Mouse (Mus musculus) liver, embryonic 15.5 days (tissue): ENCODE measurements around the gene Pcbp3. TPM values are rescaled to one million over a fixed set of nuclear protein-coding genes. Genes with fewer than 3 reads are reported as not detected.

Source experiments
- ATAC-seq: fragments of 200-750 bp; cut with Nextera tagmentation; 2 replicates; pipeline ENCODE4 v1.8.0; 2017; ENCODE audit warnings: moderate number of reproducible peaks, mild to moderate bottlenecking, moderate library complexity; ENCODE audit not compliant: insufficient read depth
- H3K27ac ChIP-seq: fragments of 300-500 bp; sonication (generic); replicated peaks from 2 replicates; pipeline ENCODE4 v1.5.1; 2015; ENCODE audit warnings: mild to moderate bottlenecking, inconsistent platforms
- H3K27me3 ChIP-seq: fragments of 300-500 bp; sonication (generic); 2 replicates; pipeline ENCODE4 v1.6.1; 2015; ENCODE audit warnings: mild to moderate bottlenecking, inconsistent platforms
- H3K36me3 ChIP-seq: fragments of 300-500 bp; sonication (generic); replicated peaks from 2 replicates; pipeline ENCODE4 v1.6.1; 2015; ENCODE audit warnings: moderate library complexity, mild to moderate bottlenecking, inconsistent platforms
- H3K4me1 ChIP-seq: fragments of 300-500 bp; sonication (generic); replicated peaks from 2 replicates; pipeline ENCODE4 v1.6.1; 2015; ENCODE audit warnings: inconsistent platforms
- H3K4me2 ChIP-seq: fragments of 300-500 bp; sonication (generic); 2 replicates; pipeline ENCODE4 v1.6.1; 2015; ENCODE audit warnings: moderate library complexity, mild to moderate bottlenecking, inconsistent platforms
- H3K4me3 ChIP-seq: fragments of 300-500 bp; sonication (generic); replicated peaks from 2 replicates; pipeline ENCODE4 v1.5.1; 2015; ENCODE audit warnings: mild to moderate bottlenecking, inconsistent platforms
- H3K9ac ChIP-seq: fragments of 300-500 bp; sonication (generic); 2 replicates; pipeline ENCODE4 v1.6.1; 2015; ENCODE audit warnings: moderate library complexity, mild to moderate bottlenecking, inconsistent platforms
- H3K9me3 ChIP-seq: fragments of 300-500 bp; sonication (generic); replicated peaks from 2 replicates; pipeline ENCODE4 v1.6.1; 2016; ENCODE audit warnings: inconsistent platforms
- WGBS: fragments of 180-500 bp; shearing (Covaris S2); methylation state at CpG from one replicate; pipeline ENCODE4 v1.1.7; 2015; ENCODE audit warnings: mixed read lengths; ENCODE audit not compliant: insufficient replicate concordance; 5-methylcytosine and 5-hydroxymethylcytosine counted together
- polyA plus RNA-seq: library from polyadenylated mRNA; unstranded; fragments of >200 nt; fragmentation: Nextera tagmentation; extraction: Ambion mirVana; gene quantifications from 2 replicates; pipeline ENCODE4 v1.2.1, GENCODE M21; 2015

Pcbp3 gene
- polyA plus RNA-seq, 1 experiment from 2014 or later = 3.6 TPM

DNA sequence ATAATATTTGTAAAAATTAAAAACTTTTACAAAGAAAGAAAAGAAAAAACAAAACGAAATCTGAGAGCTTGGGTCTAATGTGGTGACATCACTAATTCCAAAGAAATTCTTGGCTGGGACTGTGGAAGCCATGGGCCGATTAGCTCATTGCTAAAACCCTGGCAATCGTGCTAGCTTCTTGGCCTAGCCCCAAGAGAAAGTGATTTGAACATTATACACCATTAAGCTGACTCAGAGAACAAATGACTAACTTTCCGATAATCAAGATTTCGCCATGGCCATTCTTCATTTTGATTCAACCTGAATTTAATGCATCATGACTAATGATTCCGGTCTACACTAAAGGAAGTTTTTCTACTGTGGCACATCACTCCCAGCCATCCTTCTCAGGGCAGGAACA is 30.6 kb downstream of the Pcbp3 start:
- no peak overlapping the region for H3K4me2 ChIP-seq
- H3K9me3 ChIP-seq = no peaks in the 10 kb centered on the region
- H3K4me3 ChIP-seq = no peak overlapping the region
- no peak overlapping the region for H3K9ac ChIP-seq
- H3K4me1 ChIP-seq = no peaks in the 10 kb centered on the region
- no peak for ATAC-seq
- WGBS = 62% methylated on average over 6 of the region's 6 CpGs
- no peaks in the 10 kb centered on the region for H3K27me3 ChIP-seq
- no peaks in the 10 kb centered on the region for H3K36me3 ChIP-seq
- no peak overlapping the region for H3K27ac ChIP-seq

DNA sequence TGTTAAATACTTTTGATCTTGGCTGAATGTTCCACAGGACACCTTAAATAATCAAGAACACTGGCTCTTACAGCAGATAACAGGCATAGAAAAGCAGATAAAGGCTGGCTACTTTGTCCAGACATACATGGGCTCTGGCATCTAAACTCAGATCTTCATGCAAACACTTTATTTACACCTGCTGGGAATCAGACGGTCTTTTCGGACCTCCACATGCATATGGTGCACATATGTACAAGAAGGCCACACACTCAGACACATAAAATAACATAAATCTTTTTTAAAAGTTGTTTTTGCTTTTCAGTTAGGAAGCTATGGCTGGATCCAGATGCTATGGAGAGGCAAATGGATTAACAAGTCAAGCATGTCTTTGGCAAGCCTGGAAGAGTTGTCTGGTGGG is 37.2 kb downstream of the Pcbp3 start:
- no peak for ATAC-seq
- WGBS = 68% methylated on average over 2 of the region's 2 CpGs

DNA sequence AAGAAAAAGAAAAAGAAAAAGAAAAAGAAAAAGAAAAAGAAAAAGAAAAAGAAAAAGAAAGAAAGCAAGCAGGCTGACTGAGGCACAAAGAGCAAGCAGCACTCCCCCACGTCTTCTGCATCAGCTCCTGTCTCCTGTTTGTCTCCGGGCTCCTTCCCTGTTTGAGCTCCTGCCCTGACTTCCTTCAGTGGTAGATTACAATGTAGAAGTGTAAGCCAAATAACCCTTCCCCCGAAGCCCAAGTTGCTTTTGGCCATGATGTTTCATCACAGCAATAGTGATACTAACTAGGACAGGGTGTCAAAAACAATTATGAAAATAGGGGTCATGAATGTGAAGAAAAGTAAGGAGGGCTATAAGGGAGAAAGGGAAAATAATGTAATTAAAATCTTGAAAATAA is 43.6 kb downstream of the Pcbp3 start:
- no peaks in the 10 kb centered on the region for H3K4me1 ChIP-seq
- WGBS = 53% methylated on average over 3 of the region's 3 CpGs
- no peak for ATAC-seq

More for the DNA sequence above, 37.2 kb downstream of the Pcbp3 start:
- no peak overlapping the region for H3K4me3 ChIP-seq
- H3K27ac ChIP-seq = no peak overlapping the region
- H3K4me1 ChIP-seq = no peaks in the 10 kb centered on the region
- no peaks in the 10 kb centered on the region for H3K27me3 ChIP-seq
- no peaks in the 10 kb centered on the region for H3K9me3 ChIP-seq
- no peak overlapping the region for H3K4me2 ChIP-seq
- no peaks in the 10 kb centered on the region for H3K36me3 ChIP-seq
- no peak overlapping the region for H3K9ac ChIP-seq

GRCm38 (mm10) chr10:76906434-76906833 is 55.3 kb downstream of the Pcbp3 start:
- H3K27ac ChIP-seq = peak overlapping the region; percentile 24; the same call in 1 of the 2 replicates
- WGBS = 11% methylated on average over 10 of the region's 10 CpGs
- no peaks in the 10 kb centered on the region for H3K9me3 ChIP-seq
- no peak overlapping the region for H3K9ac ChIP-seq
- H3K4me1 ChIP-seq = peaks cover 37% of the 10 kb centered on the region
- peak; percentile 93 for ATAC-seq
- peak overlapping the region; percentile 63 for H3K4me2 ChIP-seq
- no peaks in the 10 kb centered on the region for H3K36me3 ChIP-seq
- H3K27me3 ChIP-seq = no peaks in the 10 kb centered on the region
- H3K4me3 ChIP-seq = peak overlapping the region; percentile 35

More for the DNA sequence above, 43.6 kb downstream of the Pcbp3 start:
- Histone ChIP-seq H3K9ac (no peak overlapping the region), H3K4me2 (no peak overlapping the region), H3K9me3 (no peaks in the 10 kb centered on the region), H3K4me3 (no peak overlapping the region), H3K27me3 (no peaks in the 10 kb centered on the region), H3K36me3 (no peaks in the 10 kb centered on the region), H3K27ac (no peak overlapping the region)

DNA sequence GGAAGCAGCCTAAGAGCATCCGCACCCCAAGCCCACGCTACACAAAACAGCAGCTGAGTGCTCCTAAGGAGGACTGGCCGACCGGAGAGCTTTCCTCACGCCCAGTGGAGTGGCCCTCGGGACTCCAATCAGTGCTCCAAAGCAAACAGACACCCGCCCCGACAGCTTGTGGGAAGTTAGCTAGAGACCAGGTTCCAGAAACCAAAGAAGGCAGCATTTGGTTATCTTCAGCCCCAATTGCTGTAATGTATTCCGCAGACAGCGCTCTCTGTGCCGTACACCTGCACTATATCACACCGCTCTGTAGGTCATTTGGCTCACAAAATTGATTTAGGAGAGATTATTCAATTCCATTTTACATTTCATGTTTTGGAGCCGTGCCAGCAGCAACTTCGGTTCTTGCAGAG is 55.7 kb downstream of the Pcbp3 start:
- Histone ChIP-seq H3K27me3 (no peaks in the 10 kb centered on the region), H3K9ac (no peak overlapping the region), H3K4me1 (peaks cover 37% of the 10 kb centered on the region), H3K27ac (no peak overlapping the region), H3K4me2 (peak overlapping the region; percentile 63), H3K36me3 (no peaks in the 10 kb centered on the region), H3K9me3 (no peaks in the 10 kb centered on the region), H3K4me3 (peak overlapping the region; percentile 35)
- 24% methylated on average over 14 of the region's 14 CpGs for WGBS
- peak; percentile 59 for ATAC-seq

DNA sequence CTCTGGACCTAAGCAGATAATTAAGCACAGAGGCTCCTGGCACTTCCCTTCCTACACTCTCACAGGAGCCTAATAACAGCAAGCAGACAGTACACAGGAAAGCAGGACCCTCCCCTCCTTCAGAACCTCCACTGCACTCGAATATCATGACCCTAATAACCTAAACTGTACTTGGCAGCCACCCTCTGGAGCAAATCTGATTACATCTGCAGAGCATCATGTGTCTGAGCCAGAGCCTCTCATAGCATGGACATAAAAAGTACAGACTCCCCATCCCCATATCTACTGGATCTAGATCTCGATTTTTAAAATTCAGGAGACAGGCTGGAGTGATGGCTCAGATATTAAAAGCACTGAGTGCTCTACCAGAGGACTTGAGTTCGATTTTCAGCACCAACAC is 58.0 kb downstream of the Pcbp3 start:
- WGBS = 44% methylated on average over 3 of the region's 3 CpGs
- no peak for ATAC-seq
- H3K27ac ChIP-seq = no peak overlapping the region

DNA sequence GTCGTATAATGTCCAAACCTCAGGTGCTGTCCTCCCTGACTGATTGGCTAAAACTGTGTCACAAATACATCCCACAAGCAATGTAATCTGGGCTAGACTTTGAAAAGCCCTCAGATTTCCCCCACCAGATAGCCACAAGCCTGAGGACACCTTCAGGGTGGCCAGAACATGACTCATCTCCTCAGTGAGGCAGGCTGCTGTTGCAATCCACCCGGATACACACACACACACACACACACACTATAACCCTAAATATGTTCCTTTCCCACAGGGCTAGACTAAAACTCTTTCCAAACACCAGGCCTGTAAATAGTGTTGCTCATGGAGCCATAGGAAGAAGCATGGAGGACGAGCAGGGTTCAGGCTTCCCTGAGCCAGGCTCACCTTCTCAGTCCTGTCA is 58.6 kb downstream of the Pcbp3 start:
- H3K27ac ChIP-seq = no peak overlapping the region

More for the DNA sequence above, 58.0 kb downstream of the Pcbp3 start:
- H3K36me3 ChIP-seq = no peaks in the 10 kb centered on the region
- H3K4me3 ChIP-seq = no peak overlapping the region
- H3K9me3 ChIP-seq = no peaks in the 10 kb centered on the region
- no peak overlapping the region for H3K4me2 ChIP-seq
- no peaks in the 10 kb centered on the region for H3K27me3 ChIP-seq
- peaks cover 38% of the 10 kb centered on the region for H3K4me1 ChIP-seq
- no peak overlapping the region for H3K9ac ChIP-seq

GRCm38 (mm10) chr10:76902588-76902987 is 59.1 kb downstream of the Pcbp3 start:
- Histone ChIP-seq H3K4me3 (no peak overlapping the region), H3K9me3 (no peaks in the 10 kb centered on the region), H3K27me3 (no peaks in the 10 kb centered on the region), H3K9ac (no peak overlapping the region), H3K27ac (no peak overlapping the region), H3K36me3 (no peaks in the 10 kb centered on the region), H3K4me2 (no peak overlapping the region), H3K4me1 (peaks cover 49% of the 10 kb centered on the region)
- 30% methylated on average over 6 of the region's 6 CpGs for WGBS
- ATAC-seq = no peak

More for the DNA sequence above, 58.6 kb downstream of the Pcbp3 start:
- no peaks in the 10 kb centered on the region for H3K27me3 ChIP-seq
- no peak for ATAC-seq
- 58% methylated on average over 3 of the region's 3 CpGs for WGBS
- no peaks in the 10 kb centered on the region for H3K9me3 ChIP-seq
- H3K9ac ChIP-seq = no peak overlapping the region
- no peak overlapping the region for H3K4me3 ChIP-seq
- H3K4me1 ChIP-seq = peaks cover 44% of the 10 kb centered on the region
- no peak overlapping the region for H3K4me2 ChIP-seq
- H3K36me3 ChIP-seq = no peaks in the 10 kb centered on the region

GRCm38 (mm10) chr10:76898428-76898827 is 63.3 kb downstream of the Pcbp3 start:
- Histone ChIP-seq H3K27ac (no peak overlapping the region), H3K4me1 (peaks cover 18% of the 10 kb centered on the region), H3K9ac (no peak overlapping the region), H3K9me3 (no peaks in the 10 kb centered on the region), H3K36me3 (no peaks in the 10 kb centered on the region), H3K4me3 (no peak overlapping the region), H3K27me3 (no peaks in the 10 kb centered on the region), H3K4me2 (no peak overlapping the region)
- ATAC-seq = no peak
- 56% methylated on average over 4 of the region's 4 CpGs for WGBS

GRCm38 (mm10) chr10:76891456-76891855 is 70.2 kb downstream of the Pcbp3 start:
- H3K4me2 ChIP-seq = no peak overlapping the region
- no peak overlapping the region for H3K27ac ChIP-seq
- ATAC-seq = no peak
- no peaks in the 10 kb centered on the region for H3K4me1 ChIP-seq
- 75% methylated on average over 2 of the region's 2 CpGs for WGBS
- no peaks in the 10 kb centered on the region for H3K9me3 ChIP-seq
- no peaks in the 10 kb centered on the region for H3K36me3 ChIP-seq
- H3K27me3 ChIP-seq = no peaks in the 10 kb centered on the region
- H3K4me3 ChIP-seq = no peak overlapping the region
- H3K9ac ChIP-seq = no peak overlapping the region

- ATAC-seq = peak; percentile 57; the same call in 1 of the 2 replicates
- Histone ChIP-seq H3K9me3 (no peaks in the 10 kb centered on the region), H3K27me3 (no peaks in the 10 kb centered on the region), H3K4me2 (no peak overlapping the region), H3K4me1 (no peaks in the 10 kb centered on the region; the same call in none of the 2 replicates), H3K9ac (no peak overlapping the region), H3K27ac (no peak overlapping the region), H3K4me3 (no peak overlapping the region), H3K36me3 (no peaks in the 10 kb centered on the region)
- 83% methylated on average over 3 of the region's 3 CpGs for WGBS
Measured at GRCm38 (mm10) chr10:76883442-76884244, 78.0 kb downstream of the Pcbp3 start.
